Mouse (Mus musculus): ENCODE measurements around the gene Clstn3. TPM values are rescaled to one million over a fixed set of nuclear protein-coding genes. Genes with fewer than 3 reads are reported as not detected.
A peak's percentile ranks its signal among the peaks of the same experiment; 100 is the strongest.
"Not testable (repeated sequence)": the region's sequence is repeated elsewhere in the genome, so short reads cannot be mapped to it uniquely, and the experiment has no call there.

Clstn3 gene
- polyA plus RNA-seq, 1 experiment from 2014 or later: 2.9 TPM

- Histone ChIP-seq H3K4me1 (replicated peaks) (peaks cover 50% of the 10 kb centered on the region), H3K27me3 (no peaks in the 10 kb centered on the region), H3K27ac (peak overlapping the region; percentile 45; the same call in 1 of the 2 replicates), H3K36me3 (no peaks in the 10 kb centered on the region), H3K4me3 (replicated peaks) (no peak overlapping the region), H3K4me2 (no peak overlapping the region), H3K9me3 (replicated peaks) (no peaks in the 10 kb centered on the region), H3K9ac (no peak overlapping the region)
- no peak for DNase-seq
- 59% methylated on average over 3 of the region's 3 CpGs for WGBS (ENCODE audit: insufficient replicate concordance)
- ATAC-seq (ENCODE audit: low read depth): no peak
Observed at GRCm38 (mm10) chr6:124478874-124479572, 14.4 kb upstream of the Clstn3 start.

- WGBS (ENCODE audit: insufficient replicate concordance): 24% methylated on average over 17 of the region's 17 CpGs
- Histone ChIP-seq H3K4me3 (replicated peaks) (no peak overlapping the region), H3K27ac (peak overlapping the region; percentile 69), H3K4me2 (0 out of 2 replicates have a peak overlapping the region, but pooled peaks have one; percentile 3), H3K9me3 (replicated peaks) (no peaks in the 10 kb centered on the region), H3K4me1 (replicated peaks) (peaks cover 58% of the 10 kb centered on the region), H3K36me3 (no peaks in the 10 kb centered on the region), H3K9ac (no peak overlapping the region), H3K27me3 (no peaks in the 10 kb centered on the region)
- DNase-seq (peak; percentile 29), ATAC-seq (ENCODE audit: low read depth) (peak; percentile 18; the same call in 1 of the 2 replicates)
Observed at GRCm38 (mm10) chr6:124477922-124478651, 13.5 kb upstream of the Clstn3 start.

- WGBS (ENCODE audit: insufficient replicate concordance): 61% methylated on average over 5 of the region's 5 CpGs
- H3K4me2 ChIP-seq: no peak overlapping the region
- peaks cover 66% of the 10 kb centered on the region for H3K4me1 ChIP-seq (replicated peaks)
- no peaks in the 10 kb centered on the region for H3K36me3 ChIP-seq
- ATAC-seq (ENCODE audit: low read depth): no peak
- no peak overlapping the region for H3K9ac ChIP-seq
- no peaks in the 10 kb centered on the region for H3K9me3 ChIP-seq (replicated peaks)
- no peak for DNase-seq
- H3K27ac ChIP-seq: peak overlapping the region; percentile 69
- no peaks in the 10 kb centered on the region for H3K27me3 ChIP-seq
- no peak overlapping the region for H3K4me3 ChIP-seq (replicated peaks)
Observed at GRCm38 (mm10) chr6:124477221-124477655, 12.6 kb upstream of the Clstn3 start.

- H3K27ac ChIP-seq: no peak overlapping the region
- DNase-seq: no peak
- no peaks in the 10 kb centered on the region for H3K27me3 ChIP-seq
- no peak for ATAC-seq (ENCODE audit: low read depth)
- H3K4me2 ChIP-seq: no peak overlapping the region
- 71% methylated on average over 11 of the region's 11 CpGs for WGBS (ENCODE audit: insufficient replicate concordance)
- H3K4me3 ChIP-seq (replicated peaks): no peak overlapping the region
- H3K9ac ChIP-seq: no peak overlapping the region
- peaks cover 69% of the 10 kb centered on the region for H3K4me1 ChIP-seq (replicated peaks)
- H3K9me3 ChIP-seq (replicated peaks): no peaks in the 10 kb centered on the region
- no peaks in the 10 kb centered on the region for H3K36me3 ChIP-seq
Observed at GRCm38 (mm10) chr6:124476796-124477195, 12.2 kb upstream of the Clstn3 start.

- DNase-seq (no peak), ATAC-seq (ENCODE audit: low read depth) (no peak)
- H3K9me3 ChIP-seq (replicated peaks): no peaks in the 10 kb centered on the region
- H3K9ac ChIP-seq: no peak overlapping the region
- 66% methylated on average over 7 of the region's 7 CpGs for WGBS (ENCODE audit: insufficient replicate concordance)
- no peaks in the 10 kb centered on the region for H3K27me3 ChIP-seq
- peaks cover 74% of the 10 kb centered on the region for H3K4me1 ChIP-seq (replicated peaks)
- no peak overlapping the region for H3K27ac ChIP-seq
- no peaks in the 10 kb centered on the region for H3K36me3 ChIP-seq
- H3K4me2 ChIP-seq: 0 out of 2 replicates have a peak overlapping the region, but pooled peaks have one; percentile 12
- no peak overlapping the region for H3K4me3 ChIP-seq (replicated peaks)
Observed at GRCm38 (mm10) chr6:124476216-124476615, 11.6 kb upstream of the Clstn3 start.

GRCm38 (mm10) chr6:124475335-124476075 is 10.9 kb upstream of the Clstn3 start:
- not testable (repeated sequence) for H3K4me3 ChIP-seq (replicated peaks); H3K9me3 ChIP-seq (replicated peaks); H3K9ac ChIP-seq; DNase-seq; H3K36me3 ChIP-seq; ATAC-seq (ENCODE audit: low read depth); H3K27me3 ChIP-seq; H3K27ac ChIP-seq; H3K4me2 ChIP-seq
- WGBS (ENCODE audit: insufficient replicate concordance): 73% methylated on average over 8 of the region's 11 CpGs
- peaks cover 74% of the 10 kb centered on the region for H3K4me1 ChIP-seq (replicated peaks)

- ATAC-seq (ENCODE audit: low read depth): no peak
- Histone ChIP-seq H3K9ac (no peak overlapping the region), H3K4me3 (replicated peaks) (no peak overlapping the region; the same call in 1 of the 2 replicates), H3K4me2 (no peak overlapping the region), H3K27ac (no peak overlapping the region), H3K27me3 (no peaks in the 10 kb centered on the region), H3K9me3 (replicated peaks) (no peaks in the 10 kb centered on the region), H3K36me3 (no peaks in the 10 kb centered on the region), H3K4me1 (replicated peaks) (peaks cover 75% of the 10 kb centered on the region)
- 65% methylated on average over 11 of the region's 11 CpGs for WGBS (ENCODE audit: insufficient replicate concordance)
- DNase-seq: no peak
Observed at GRCm38 (mm10) chr6:124474621-124475020, 10.0 kb upstream of the Clstn3 start.

GRCm38 (mm10) chr6:124472801-124473200 is 8.2 kb upstream of the Clstn3 start:
- WGBS (ENCODE audit: insufficient replicate concordance): 15% methylated on average over 6 of the region's 6 CpGs
- no peaks in the 10 kb centered on the region for H3K36me3 ChIP-seq
- peaks cover 57% of the 10 kb centered on the region for H3K4me1 ChIP-seq (replicated peaks)
- peak; percentile 56 for DNase-seq
- H3K9me3 ChIP-seq (replicated peaks): no peaks in the 10 kb centered on the region
- peak overlapping the region; percentile 31; the same call in 1 of the 2 replicates for H3K9ac ChIP-seq
- peak; percentile 42 for ATAC-seq (ENCODE audit: low read depth)
- no peaks in the 10 kb centered on the region for H3K27me3 ChIP-seq
- peak overlapping the region; percentile 51 for H3K4me2 ChIP-seq
- peak overlapping the region; percentile 81 for H3K27ac ChIP-seq
- peak overlapping the region; percentile 29 for H3K4me3 ChIP-seq (replicated peaks)

- H3K36me3 ChIP-seq; H3K9me3 ChIP-seq (replicated peaks); H3K27me3 ChIP-seq: not testable (repeated sequence)
- Histone ChIP-seq H3K4me2 (peak overlapping the region; percentile 51), H3K4me1 (replicated peaks) (peaks cover 50% of the 10 kb centered on the region), H3K27ac (peak overlapping the region; percentile 84), H3K9ac (peak overlapping the region; percentile 31), H3K4me3 (replicated peaks) (peak overlapping the region; percentile 29)
- DNase-seq: peak; percentile 56
- WGBS (ENCODE audit: insufficient replicate concordance): 27% methylated on average over 6 of the region's 6 CpGs
- ATAC-seq (ENCODE audit: low read depth): peak; percentile 82
Observed at GRCm38 (mm10) chr6:124471783-124472638, 7.4 kb upstream of the Clstn3 start.

GRCm38 (mm10) chr6:124471121-124471520 is 6.5 kb upstream of the Clstn3 start:
- H3K9ac ChIP-seq: no peak overlapping the region
- peaks cover 46% of the 10 kb centered on the region for H3K4me1 ChIP-seq (replicated peaks)
- 74% methylated on average over 3 of the region's 3 CpGs for WGBS (ENCODE audit: insufficient replicate concordance)
- peak overlapping the region; percentile 84 for H3K27ac ChIP-seq
- H3K9me3 ChIP-seq (replicated peaks): no peaks in the 10 kb centered on the region
- no peaks in the 10 kb centered on the region for H3K27me3 ChIP-seq
- H3K36me3 ChIP-seq: no peaks in the 10 kb centered on the region
- H3K4me3 ChIP-seq (replicated peaks): no peak overlapping the region
- H3K4me2 ChIP-seq: peak overlapping the region; percentile 51
- no peak for DNase-seq
- no peak for ATAC-seq (ENCODE audit: low read depth)
